Mouse (Mus musculus) Patski (cell line): Measurements from ENCODE around the gene Tsg101. TPM values are rescaled to one million over a fixed set of nuclear protein-coding genes. Genes with fewer than 3 reads are reported as not detected.
"Not testable (repeated sequence)": the region's sequence is repeated elsewhere in the genome, so short reads cannot be mapped to it uniquely, and the experiment has no call there.

Experiments used
- ATAC-seq: fragments of 100-300 bp; one replicate; pipeline ENCODE4 v1.8.0; 2021
- CTCF ChIA-PET: fragments of 350-600 bp; sonication (Branson Sonifier 250); formaldehyde crosslinking; loops from one replicate; lab custom pipeline; 2022; ENCODE audit warnings: inconsistent platforms; lab: Charles Lee
- POLR2A ChIA-PET: fragments of 350-600 bp; sonication (Branson Sonifier 250); formaldehyde crosslinking; loops from one replicate; lab custom pipeline; 2022; ENCODE audit warnings: antibody characterized with exemption, inconsistent platforms; lab: Charles Lee
- DNase-seq: peaks from one replicate; pipeline ENCODE4 v3.0.0-alpha.2; 2011; ENCODE audit warnings: low read depth, low spot score
- H3K27me3 ChIP-seq: fragments of 371-371 bp; one replicate; pipeline ENCODE4 v1.5.1; 2021
- CTCF ChIP-seq: fragments of 100-300 bp; IDR thresholded peaks from one replicate; pipeline ENCODE4 v1.5.1; 2021
- in situ Hi-C: fragments of 300-500 bp; cut with MboI; formaldehyde crosslinking; loops from 3 replicates; pipeline ENCODE4 v1.11.1; 2018; ENCODE audit warnings: low pct_unique_long_range_greater_than_20kb, mixed read lengths
- polyA plus RNA-seq: library from polyadenylated mRNA; unstranded; gene quantifications from one replicate; pipeline ENCODE4 v1.2.3, GENCODE M21; 2021

Gene Tsg101
- polyA plus RNA-seq, 1 experiment from 2014 or later = 139 TPM

GRCm38 (mm10) chr7:46931370-46931769, 11.6 kb upstream of the Tsg101 start:
- DNase-seq (no peak), ATAC-seq (no peak)
- ChIA-PET POLR2A (no interaction called here), CTCF (interaction anchor here (1.9 kb wide), 1 partner anchor 10 kb away, joined by 6 read pairs; no protein-coding TSS in a partner anchor)
- TF ChIP-seq CTCF = no peak
- in situ Hi-C loops = no loop called here
- no peaks in the 10 kb centered on the region for H3K27me3 ChIP-seq

DNA sequence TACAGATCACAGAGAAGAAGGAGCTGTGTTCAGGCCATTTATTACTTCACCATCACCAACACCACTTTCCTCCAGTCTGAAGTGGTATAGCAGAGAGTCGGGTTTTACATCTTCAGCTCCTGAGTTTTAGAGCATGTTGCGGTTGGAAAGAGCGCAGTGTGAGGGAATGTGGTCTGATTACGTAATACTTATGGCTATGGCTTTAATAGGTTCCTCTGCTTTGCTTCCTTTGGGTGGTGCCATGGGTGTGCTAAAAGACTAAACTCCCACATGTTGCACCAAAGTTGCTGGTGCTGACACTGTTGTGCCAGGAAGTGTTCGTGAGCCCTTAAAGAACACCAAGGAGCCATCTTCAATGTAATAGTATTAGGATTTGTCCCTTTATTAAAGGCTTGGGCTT, 8.5 kb upstream of the Tsg101 start:
- ChIA-PET CTCF (no interaction called here), POLR2A (no interaction called here)
- no peak for ATAC-seq
- no peak for TF ChIP-seq CTCF
- no peak for DNase-seq
- in situ Hi-C loops = no loop called here
- H3K27me3 ChIP-seq = no peaks in the 10 kb centered on the region

DNA sequence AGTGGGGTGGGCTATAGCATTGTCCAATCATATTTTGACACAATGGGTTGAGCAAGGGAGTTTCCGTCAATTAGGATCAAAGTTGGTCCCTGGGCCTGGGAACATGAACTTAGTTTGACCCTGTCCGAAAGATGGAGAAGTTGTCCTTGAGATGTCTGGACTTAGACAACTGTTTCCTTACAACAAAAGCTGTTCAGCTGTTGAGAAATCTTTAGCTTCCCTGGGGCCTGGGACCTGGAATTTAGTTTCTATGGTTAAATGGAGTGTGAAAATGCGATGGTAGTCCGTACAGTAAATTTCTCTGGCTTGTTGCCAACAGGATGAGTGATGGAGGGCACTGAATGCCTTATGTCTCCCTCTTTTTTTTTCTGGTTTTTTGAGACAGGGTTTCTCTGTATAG, 2.3 kb upstream of the Tsg101 start:
- DNase-seq (no peak), ATAC-seq (no peak)
- CTCF ChIA-PET = interaction anchor here (2.3 kb wide), 1 partner anchor 9 kb away, joined by 6 read pairs; no protein-coding TSS in a partner anchor
- TF ChIP-seq CTCF = no peak
- no peaks in the 10 kb centered on the region for H3K27me3 ChIP-seq
- in situ Hi-C loops = no loop called here
- POLR2A ChIA-PET = no interaction called here

GRCm38 (mm10) chr7:46918678-46919371, 944 bp downstream of the Tsg101 start:
- DNase-seq = no peak
- POLR2A ChIA-PET = interaction anchor here (1.8 kb wide), 1 partner anchor 13 kb away, joined by 7 read pairs; no protein-coding TSS in a partner anchor
- no peaks in the 10 kb centered on the region for H3K27me3 ChIP-seq
- CTCF ChIA-PET = no interaction called here
- in situ Hi-C loops = no loop called here
- TF ChIP-seq CTCF = no peak
- ATAC-seq = no peak

DNA sequence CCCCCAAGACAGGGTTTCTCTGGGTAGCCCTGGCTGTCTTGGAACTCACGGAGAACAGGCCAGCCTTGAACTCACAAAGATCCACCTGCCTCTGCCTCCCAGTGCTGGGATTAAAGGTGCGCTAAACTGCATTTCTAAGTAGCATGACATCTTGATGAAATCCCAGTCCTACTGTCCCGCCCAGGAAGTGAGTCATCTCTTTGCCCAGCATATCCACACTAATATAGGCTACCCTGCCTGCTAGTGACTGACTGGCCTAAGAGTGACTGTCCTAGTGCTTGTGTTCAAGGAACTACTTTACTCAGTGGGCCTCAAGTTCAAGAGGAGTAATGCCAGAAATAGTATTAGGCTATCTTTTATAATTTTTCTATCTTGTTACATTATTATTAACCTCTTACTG, 3.4 kb downstream of the Tsg101 start:
- CTCF ChIA-PET = no interaction called here
- DNase-seq (no peak), ATAC-seq (no peak)
- POLR2A ChIA-PET = no interaction called here
- in situ Hi-C loops = no loop called here
- no peak for TF ChIP-seq CTCF
- H3K27me3 ChIP-seq = no peaks in the 10 kb centered on the region

- CTCF ChIA-PET = interaction anchor here (1.7 kb wide), 1 partner anchor 12 kb away, joined by 5 read pairs; no protein-coding TSS in a partner anchor
- TF ChIP-seq CTCF = no peak
- H3K27me3 ChIP-seq = no peaks in the 10 kb centered on the region
- ATAC-seq (no peak), DNase-seq (no peak)
- POLR2A ChIA-PET = interaction anchor here (1.0 to 2.6 kb wide), 2 partner anchors 9 to 10 kb away, joined by 3 to 10 read pairs; no protein-coding TSS in a partner anchor
- in situ Hi-C loops = no loop called here
These were observed 8.5 kb downstream of the Tsg101 start for GRCm38 (mm10) chr7:46911250-46911649.

- CTCF ChIA-PET = interaction anchor here (1.2 to 2.1 kb wide), 2 partner anchors 10 to 12 kb away, joined by 3 to 5 read pairs; no protein-coding TSS in a partner anchor
These were observed 20.4 kb downstream of the Tsg101 start for GRCm38 (mm10) chr7:46899343-46899742.

DNA sequence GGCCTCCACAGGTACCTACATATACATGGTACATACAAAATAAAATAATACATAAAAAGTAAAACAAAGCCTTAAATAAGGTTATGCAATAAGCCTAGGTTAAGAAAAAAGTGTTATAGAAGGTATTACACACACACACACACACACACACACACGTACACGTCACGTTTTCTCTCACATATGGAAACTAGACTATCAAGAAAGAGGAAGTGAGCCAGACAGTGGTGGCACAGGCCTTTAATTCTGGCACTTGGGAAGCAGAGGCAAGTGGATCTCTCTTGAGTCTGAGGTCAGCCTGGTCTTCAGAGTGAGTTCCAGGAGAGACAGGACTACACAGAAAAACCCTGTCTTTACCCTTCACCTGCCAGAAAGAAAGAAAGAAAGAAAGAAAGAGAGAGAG, 24.3 kb downstream of the Tsg101 start:
- ChIA-PET CTCF (interaction anchor here (0.6 to 1.7 kb wide), 3 partner anchors 10 to 12 kb away, joined by 3 to 5 read pairs (median 3); no protein-coding TSS in a partner anchor), POLR2A (no interaction called here)
- DNase-seq (no peak), ATAC-seq (no peak)
- TF ChIP-seq CTCF = no peak
- H3K27me3 ChIP-seq = no peaks in the 10 kb centered on the region
- in situ Hi-C loops = no loop called here

More at GRCm38 (mm10) chr7:46899343-46899742, 20.4 kb downstream of the Tsg101 start:
- no peaks in the 10 kb centered on the region for H3K27me3 ChIP-seq
- in situ Hi-C loops = no loop called here
- POLR2A ChIA-PET = no interaction called here
- TF ChIP-seq CTCF = no peak
- DNase-seq = no peak
- no peak for ATAC-seq

GRCm38 (mm10) chr7:46883304-46883703, 36.5 kb downstream of the Tsg101 start:
- in situ Hi-C loops = no loop called here
- ATAC-seq (no peak), DNase-seq (no peak)
- ChIA-PET POLR2A (no interaction called here), CTCF (interaction anchor here (0.9 kb wide), 1 partner anchor 23 kb away, joined by 3 read pairs; no protein-coding TSS in a partner anchor)
- no peak for TF ChIP-seq CTCF
- H3K27me3 ChIP-seq = no peaks in the 10 kb centered on the region

GRCm38 (mm10) chr7:46881941-46882340, 37.8 kb downstream of the Tsg101 start:
- in situ Hi-C loops, DNase-seq: not testable (repeated sequence)

DNA sequence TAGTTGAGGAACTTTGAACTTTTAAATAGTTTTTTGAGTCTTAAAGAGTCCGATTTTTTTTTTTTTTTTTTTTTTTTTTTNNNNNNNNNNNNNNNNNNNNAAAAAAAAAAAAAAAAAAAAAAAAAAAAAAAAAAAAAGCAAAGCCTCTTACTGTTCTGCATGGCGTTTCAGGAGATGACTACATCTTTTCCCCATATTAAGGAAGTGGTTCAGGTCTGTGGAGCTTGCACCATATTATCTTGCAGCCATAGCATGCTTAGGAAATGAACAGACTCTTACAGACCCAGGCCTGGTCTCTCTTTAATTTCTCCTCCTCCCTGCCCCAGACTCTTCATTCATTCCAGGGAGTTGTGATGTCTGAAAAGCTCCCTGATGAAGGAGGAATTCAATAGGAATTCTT, 38.8 kb downstream of the Tsg101 start:
- POLR2A ChIA-PET = no interaction called here

More at GRCm38 (mm10) chr7:46881941-46882340, 37.8 kb downstream of the Tsg101 start:
- H3K27me3 ChIP-seq, CTCF ChIA-PET, POLR2A ChIA-PET, ATAC-seq: not testable (repeated sequence)

More for the DNA sequence above, 38.8 kb downstream of the Tsg101 start:
- no peaks in the 10 kb centered on the region for H3K27me3 ChIP-seq
- in situ Hi-C loops = no loop called here
- ATAC-seq (no peak), DNase-seq (no peak)
- TF ChIP-seq CTCF = no peak
- CTCF ChIA-PET = no interaction called here
